Mouse (Mus musculus) kidney, adult 18-20 months (tissue): ENCODE data around the gene Gpank1.

Source experiments
- DNase-seq: peaks from one replicate; pipeline ENCODE4 v3.0.0; 2021

Gene Gpank1

GRCm38 (mm10) chr17:35121143-35121799 is at the start of gene Gpank1:
Gene Gpank1, plus strand, starts transcription at chr17:35121455.
- DNase-seq = peak; percentile 96

- no peak for DNase-seq
Observed at GRCm38 (mm10) chr17:35074097-35074496, 47.2 kb upstream of the Gpank1 start.

- DNase-seq = no peak
Observed at GRCm38 (mm10) chr17:35076507-35077176, 44.6 kb upstream of the Gpank1 start, which contains the start of gene Ly6g6e. Gene Ly6g6e, plus strand, starts transcription at chr17:35076902.

GRCm38 (mm10) chr17:35077285-35077684 is 44.0 kb upstream of the Gpank1 start:
- DNase-seq = no peak

- DNase-seq = peak; percentile 80
Observed at GRCm38 (mm10) chr17:35077786-35078233, 43.4 kb upstream of the Gpank1 start, which contains the start of gene Ly6g6d. Gene Ly6g6d, minus strand, starts transcription at chr17:35078065.

GRCm38 (mm10) chr17:35079778-35080177 is 41.5 kb upstream of the Gpank1 start:
- no peak for DNase-seq

GRCm38 (mm10) chr17:35080248-35080647 is 41.0 kb upstream of the Gpank1 start:
- no peak for DNase-seq

GRCm38 (mm10) chr17:35080710-35081109 is 40.5 kb upstream of the Gpank1 start:
- DNase-seq = no peak

GRCm38 (mm10) chr17:35082841-35083576 is 38.2 kb upstream of the Gpank1 start:
- DNase-seq = no peak

- DNase-seq = no peak
Observed at GRCm38 (mm10) chr17:35083929-35084497, 37.2 kb upstream of the Gpank1 start.

- no peak for DNase-seq
Observed at GRCm38 (mm10) chr17:35085208-35085865, 35.9 kb upstream of the Gpank1 start, which contains the start of gene Ly6g6f. Gene Ly6g6f, minus strand, starts transcription at chr17:35085610.

- DNase-seq = no peak
Observed at GRCm38 (mm10) chr17:35088151-35088550, 33.1 kb upstream of the Gpank1 start.

GRCm38 (mm10) chr17:35088825-35089644 is 32.2 kb upstream of the Gpank1 start, which contains the start of gene Abhd16a:
Gene Abhd16a, plus strand, starts transcription at chr17:35089263.
- peak; percentile 97 for DNase-seq

GRCm38 (mm10) chr17:35090166-35090932 is 30.9 kb upstream of the Gpank1 start:
- DNase-seq = peak; percentile 9

- no peak for DNase-seq
Observed at GRCm38 (mm10) chr17:35092403-35093198, 28.7 kb upstream of the Gpank1 start.

- DNase-seq = no peak
Observed at GRCm38 (mm10) chr17:35094475-35095365, 26.5 kb upstream of the Gpank1 start.

GRCm38 (mm10) chr17:35096597-35096996 is 24.7 kb upstream of the Gpank1 start:
- DNase-seq = no peak

- peak; percentile 26 for DNase-seq
Observed at GRCm38 (mm10) chr17:35097164-35097655, 24.0 kb upstream of the Gpank1 start.
